Mouse (Mus musculus) urinary bladder, adult 2 months (tissue): ENCODE data around the gene Il20. TPM values are rescaled to one million over a fixed set of nuclear protein-coding genes. Genes with fewer than 3 reads are reported as not detected.

Experiments used
- DNase-seq: peaks from one replicate; pipeline ENCODE4 v3.0.0; 2022; ENCODE audit warnings: low spot score
- polyA plus RNA-seq: library from polyadenylated mRNA; depleted of rRNA; stranded (reverse); fragments of >200 nt; gene quantifications from 2 replicates; pipeline ENCODE4 v1.2.3, GENCODE M21; 2012; rRNA removed

The Il20 gene
- polyA plus RNA-seq, 1 experiment = not detected

DNA sequence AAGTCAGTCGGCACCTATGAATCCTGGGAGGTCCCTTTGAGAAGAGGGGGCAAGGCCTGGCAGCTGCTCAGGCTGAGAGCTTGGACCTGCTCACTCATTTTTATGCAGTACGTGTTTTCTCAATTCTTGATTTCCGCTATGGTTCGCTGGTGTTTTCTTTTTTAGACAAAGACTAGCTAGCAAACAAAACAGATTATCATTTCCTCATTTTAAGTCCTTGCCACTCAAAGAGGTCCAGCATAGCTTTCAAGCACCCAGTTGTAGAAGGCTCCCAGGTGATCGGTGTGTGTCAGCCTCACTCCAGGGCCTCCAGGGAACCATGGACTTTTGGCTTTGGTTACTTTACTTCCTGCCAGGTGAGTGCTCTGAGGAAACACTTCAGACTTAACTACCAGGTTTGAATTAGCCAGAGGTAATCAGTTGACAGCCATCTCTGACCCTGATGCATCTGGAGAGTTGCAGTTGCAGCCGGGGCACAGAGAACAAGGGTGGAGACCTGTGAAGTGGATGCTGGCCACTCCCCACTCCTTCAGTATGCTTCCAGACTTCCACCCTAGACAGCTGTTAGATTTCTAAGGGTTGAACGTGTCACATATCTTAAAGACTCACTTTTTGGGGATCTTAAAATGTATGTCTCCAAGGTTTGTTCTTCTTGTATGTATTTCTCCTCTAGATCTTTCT lies 45.6 kb downstream of the Il20 start, which contains the start of gene Fcmr:
Gene Fcmr (plus strand): TSS at position 129 of the 681 bp plus-strand sequence.
- DNase-seq = no peak

GRCm38 (mm10) chr1:130864741-130865140 lies 46.5 kb downstream of the Il20 start:
- no peak for DNase-seq

DNA sequence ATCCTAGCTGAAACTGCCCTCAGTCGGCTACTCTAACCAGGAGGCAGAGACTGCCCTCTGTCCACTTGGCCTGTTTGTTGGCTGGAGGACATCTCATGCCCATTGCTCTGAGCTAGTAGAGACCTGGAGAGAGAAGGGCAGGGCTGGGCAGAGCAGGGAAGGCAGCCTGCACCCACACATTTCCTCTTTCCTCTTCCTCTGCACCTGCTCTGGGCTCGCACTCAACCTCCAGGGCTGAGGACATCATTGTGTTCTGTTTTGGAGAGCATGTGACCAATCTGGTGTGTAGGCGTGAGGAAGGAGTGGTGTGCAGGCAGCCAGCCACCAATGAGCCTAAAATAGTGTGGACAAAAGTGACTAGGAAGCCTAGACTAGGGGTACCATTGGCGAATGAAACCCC lies 47.0 kb downstream of the Il20 start:
- no peak for DNase-seq

DNA sequence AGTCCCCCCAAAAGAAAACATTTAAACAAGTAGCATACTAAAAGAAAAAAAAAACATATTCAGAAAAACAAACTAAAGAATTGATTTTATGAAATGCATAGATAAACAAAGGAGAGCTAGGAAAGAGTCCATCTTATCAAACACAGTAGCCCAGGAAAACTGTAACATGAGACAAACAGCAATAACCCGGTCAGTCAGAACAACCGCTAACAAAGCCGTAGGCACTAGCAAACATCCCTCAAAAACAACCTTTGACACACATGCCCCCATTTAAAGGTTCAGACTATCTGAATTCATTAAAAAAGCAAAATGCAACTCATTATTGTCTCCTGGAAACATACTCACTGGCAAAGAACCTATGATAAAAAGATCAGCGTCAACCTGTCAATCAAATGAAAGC lies 53.8 kb downstream of the Il20 start:
- DNase-seq = no peak

Other genes starting within 250 kb of the Il20 start
- gene C4bp, start 249.8 kb downstream of the Il20 start, polyA plus RNA-seq = not detected in 2 replicates
- 0.15 and 0.25 TPM in 2 replicates for gene Gm29427, start 195.7 kb downstream of the Il20 start, polyA plus RNA-seq
- gene Yod1, start 194.1 kb downstream of the Il20 start, polyA plus RNA-seq = 3.9 and 5.0 TPM in 2 replicates
- 21.9 and 22.9 TPM in 2 replicates for gene Pfkfb2, start 182.2 kb downstream of the Il20 start, polyA plus RNA-seq
- gene AA986860, start 179.5 kb downstream of the Il20 start, polyA plus RNA-seq = 32.6 and 34.6 TPM in 2 replicates
- gene Fcamr, start 110.5 kb downstream of the Il20 start, polyA plus RNA-seq = 6.0 and 8.3 TPM in 2 replicates
- gene Pigr, start 84.8 kb downstream of the Il20 start, polyA plus RNA-seq = 5.1 and 5.5 TPM in 2 replicates
- 0.52 and 1.0 TPM in 2 replicates for gene Fcmr, start 45.8 kb downstream of the Il20 start, polyA plus RNA-seq
- gene Il24, start 24.0 kb downstream of the Il20 start, polyA plus RNA-seq = not detected in 2 replicates
- gene Il19, start 28.7 kb upstream of the Il20 start, polyA plus RNA-seq = 0.10 TPM in 1 of 2 replicates, not detected in the other
- 0.23 and 0.27 TPM in 2 replicates for gene Il10, start 108.4 kb upstream of the Il20 start, polyA plus RNA-seq
- gene Mapkapk2, start 186.4 kb upstream of the Il20 start, polyA plus RNA-seq = 77.4 and 86.8 TPM in 2 replicates
- 0.47 and 0.52 TPM in 2 replicates for gene Dyrk3, start 226.9 kb upstream of the Il20 start, polyA plus RNA-seq
- 39.3 and 45.1 TPM in 2 replicates for gene Eif2d, start 241.7 kb upstream of the Il20 start, polyA plus RNA-seq